Mouse (Mus musculus): ENCODE results near the gene Smg6.

DNA sequence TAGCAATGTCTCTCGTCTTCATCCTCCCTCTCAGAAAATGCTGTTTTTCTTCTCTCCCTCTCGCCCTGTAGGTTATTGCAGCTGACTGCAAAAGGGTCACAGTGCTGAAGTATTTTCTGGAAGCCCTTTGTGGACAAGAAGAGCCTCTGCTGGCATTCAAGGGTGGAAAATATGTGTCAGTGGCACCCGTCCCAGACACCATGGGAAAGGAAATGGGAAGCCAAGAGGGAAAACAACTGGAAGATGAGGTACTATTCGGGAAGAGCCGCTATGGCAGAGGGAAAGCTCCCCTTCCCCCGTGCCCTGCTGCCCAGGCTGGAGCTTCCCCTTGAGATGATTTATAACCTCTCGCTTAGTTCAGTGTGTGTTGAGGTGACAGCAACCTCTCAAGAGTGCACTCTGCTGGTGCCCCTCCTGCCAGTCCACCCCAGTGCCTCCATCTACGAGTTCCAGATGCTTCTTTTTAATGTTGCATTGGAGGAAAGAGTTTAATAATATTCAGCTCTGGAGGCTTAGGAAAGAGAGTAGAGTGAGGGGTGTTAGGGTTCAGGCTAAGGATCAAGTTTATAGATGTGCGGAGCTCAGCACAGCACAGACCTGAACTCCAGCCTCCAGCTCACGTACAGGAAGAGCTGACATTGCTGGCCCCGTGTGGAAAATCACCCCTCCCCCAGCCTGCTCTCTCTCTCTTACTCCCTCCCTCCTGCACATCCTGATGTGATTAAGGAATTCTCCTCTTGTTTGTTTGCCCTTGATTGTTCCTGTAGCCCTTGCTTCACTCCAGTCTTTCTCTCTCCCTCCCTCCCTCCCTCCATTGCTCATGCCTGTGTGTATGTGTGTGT, 213.7 kb downstream of the Smg6 start:
- TF ChIP-seq CTCF (conservative IDR thresholded peaks at IDR 0.05; ENCODE audit: low read length) (no peak), NANOG (IDR thresholded peaks at IDR 0.05; ENCODE audit: borderline replicate concordance, low read length) (no peak), POU5F1 (IDR thresholded peaks at IDR 0.05; ENCODE audit: borderline replicate concordance, low read length) (no peak)

All from E14TG2a.4 (cell line).